Mouse (Mus musculus): ENCODE results near the gene Sun3. TPM values are rescaled to one million over a fixed set of nuclear protein-coding genes. Genes with fewer than 3 reads are reported as not detected.
A peak's percentile ranks its signal among the peaks of the same experiment; 100 is the strongest.

The Sun3 gene
- total RNA-seq, 2 experiments from 2014 or later: not detected

GRCm38 (mm10) chr11:8983237-8983861 is 65.4 kb downstream of the Sun3 start:
- peak; percentile 83 for DNase-seq

GRCm38 (mm10) chr11:8978154-8978553 is 70.6 kb downstream of the Sun3 start:
- DNase-seq: no peak

GRCm38 (mm10) chr11:8973166-8973565 is 75.6 kb downstream of the Sun3 start, which contains the start of gene Pkd1l1:
TSS of gene Pkd1l1 (minus strand) at chr11:8973266.
- DNase-seq: no peak

GRCm38 (mm10) chr11:8972093-8972492 is 76.7 kb downstream of the Sun3 start:
- DNase-seq: no peak

- no peak for DNase-seq
Observed at GRCm38 (mm10) chr11:8970509-8970908, 78.3 kb downstream of the Sun3 start.

GRCm38 (mm10) chr11:8968094-8968493 is 80.7 kb downstream of the Sun3 start:
- no peak for DNase-seq

Other genes with a start within 250 kb of the Sun3 start
- under 1 TPM; 0.05 to 0.12 TPM for gene Pkd1l1, start 75.7 kb downstream of the Sun3 start, total RNA-seq (2021)
- 1 to 10 TPM; 7.7 to 8.0 TPM for gene Hus1, start 37.8 kb downstream of the Sun3 start, total RNA-seq (2021)
- not detected for gene Gm11992, start 397 bp downstream of the Sun3 start, total RNA-seq (2021)
- gene Upp1, start 69.1 kb upstream of the Sun3 start, total RNA-seq (2021): 1 to 10 TPM; 1.4 to 2.6 TPM
- gene Abca13, start 143.0 kb upstream of the Sun3 start, total RNA-seq (2021): under 1 TPM in 1 of 2 experiments, not detected in 1; 0.45 TPM